Mouse (Mus musculus) left cerebral cortex, adult 8-10 months (tissue): ENCODE results near the gene Rilpl1. TPM values are rescaled to one million over a fixed set of nuclear protein-coding genes. Genes with fewer than 3 reads are reported as not detected.
"Not testable (repeated sequence)": the region's sequence is repeated elsewhere in the genome, so short reads cannot be mapped to it uniquely, and the experiment has no call there.

Experiments used
- DNase-seq, 2 experiments: peaks; one replicate each; pipeline ENCODE4 v3.0.0; 2022; ENCODE audit warnings: low spot score in 2 of 2
- total RNA-seq, 4 experiments: library from RNA; stranded (reverse); gene quantifications; 2 replicates each; pipeline ENCODE4 v1.2.4; 2022

The Rilpl1 gene
- total RNA-seq, 4 experiments from 2014 or later, result 51.6 to 69.0 (median 61.8) TPM

- DNase-seq, result peak in 1 of 2 experiments; percentile 52
These were observed 35.6 kb downstream of the Rilpl1 start for GRCm38 (mm10) chr5:124495547-124495946.

- no peak for DNase-seq
These were observed 37.7 kb downstream of the Rilpl1 start for GRCm38 (mm10) chr5:124493455-124493854.

GRCm38 (mm10) chr5:124492618-124493017 is 38.6 kb downstream of the Rilpl1 start:
- DNase-seq, result no peak

GRCm38 (mm10) chr5:124491732-124492131 is 39.5 kb downstream of the Rilpl1 start:
- no peak for DNase-seq

GRCm38 (mm10) chr5:124488885-124489284 is 42.3 kb downstream of the Rilpl1 start:
- no peak for DNase-seq

- DNase-seq, result no peak
These were observed 45.5 kb downstream of the Rilpl1 start for GRCm38 (mm10) chr5:124485654-124486053.

- no peak for DNase-seq
These were observed 47.4 kb downstream of the Rilpl1 start for GRCm38 (mm10) chr5:124483655-124484396.

GRCm38 (mm10) chr5:124482966-124483654 is 48.1 kb downstream of the Rilpl1 start, which contains the start of gene Snrnp35:
Snrnp35 (plus strand) TSS chr5:124483134.
- DNase-seq, result peak; percentile 85 to 86

- no peak for DNase-seq
These were observed 48.7 kb downstream of the Rilpl1 start for GRCm38 (mm10) chr5:124482436-124482965.

- DNase-seq, result no peak
These were observed 49.5 kb downstream of the Rilpl1 start for GRCm38 (mm10) chr5:124481714-124482113.

- DNase-seq, result no peak
These were observed 51.1 kb downstream of the Rilpl1 start for GRCm38 (mm10) chr5:124480119-124480518.

GRCm38 (mm10) chr5:124478873-124479204 is 52.4 kb downstream of the Rilpl1 start:
- DNase-seq, result no peak

- no peak for DNase-seq
These were observed 60.5 kb downstream of the Rilpl1 start for GRCm38 (mm10) chr5:124470591-124471171.

GRCm38 (mm10) chr5:124469486-124469885 is 61.7 kb downstream of the Rilpl1 start:
- DNase-seq, result no peak

GRCm38 (mm10) chr5:124468365-124468764 is 62.8 kb downstream of the Rilpl1 start:
- DNase-seq, result peak in 1 of 2 experiments; percentile 75

- no peak for DNase-seq
These were observed 63.4 kb downstream of the Rilpl1 start for GRCm38 (mm10) chr5:124467766-124468165.

GRCm38 (mm10) chr5:124464905-124465304 is 66.3 kb downstream of the Rilpl1 start:
- DNase-seq, result no peak

GRCm38 (mm10) chr5:124463462-124463861 is 67.7 kb downstream of the Rilpl1 start:
- no peak for DNase-seq

GRCm38 (mm10) chr5:124462297-124463025 is 68.7 kb downstream of the Rilpl1 start:
- no peak for DNase-seq

- not testable (repeated sequence) for DNase-seq
These were observed 70.3 kb downstream of the Rilpl1 start for GRCm38 (mm10) chr5:124460922-124461321.

- DNase-seq, result no peak
These were observed 74.4 kb downstream of the Rilpl1 start for GRCm38 (mm10) chr5:124456762-124457161.

- DNase-seq, result no peak
These were observed 77.1 kb downstream of the Rilpl1 start for GRCm38 (mm10) chr5:124454082-124454419.
